Mouse (Mus musculus): Measurements from ENCODE around the gene Syna. TPM values are rescaled to one million over a fixed set of nuclear protein-coding genes. Genes with fewer than 3 reads are reported as not detected.

Gene Syna
- total and polyA plus RNA-seq, 2 experiments from 2014 or later = 0.97 TPM; not detected in 1

DNA sequence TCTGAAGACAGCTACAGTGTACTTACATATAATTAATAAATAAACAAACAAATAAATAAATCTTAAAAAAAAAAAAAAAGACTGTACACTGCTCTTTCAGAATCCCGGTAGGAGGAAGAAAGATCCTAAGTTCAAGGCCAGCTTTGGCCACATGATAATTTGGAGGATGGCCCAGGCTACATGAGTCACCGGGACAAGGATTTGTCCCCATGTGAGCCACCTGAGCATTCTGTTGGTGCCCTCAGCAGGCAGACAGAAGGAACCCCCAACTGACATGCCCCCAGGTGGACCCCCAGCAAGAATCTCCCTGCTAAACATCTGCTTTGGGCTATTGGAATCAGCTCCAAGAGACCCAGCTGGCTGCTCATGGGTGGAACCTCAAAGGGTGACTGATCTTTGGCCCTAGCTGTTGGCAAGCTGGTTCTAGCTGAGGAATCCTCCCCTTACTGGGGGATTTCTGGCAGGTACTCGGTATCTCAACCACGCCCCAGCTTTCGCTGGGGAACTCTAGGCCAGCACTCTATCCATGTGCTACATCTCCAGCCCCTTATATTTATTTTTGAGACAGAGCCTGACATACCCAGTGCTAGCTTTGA lies 5.9 kb downstream of the Syna start:
- Histone ChIP-seq H3K9ac (no peak overlapping the region), H3K4me3 (ENCODE audit: low read depth, low read length) (no peak overlapping the region), H3K9me3 (ENCODE audit: low read length) (no peaks in the 10 kb centered on the region), H3K27me3 (ENCODE audit: insufficient read depth, low read length) (no peaks in the 10 kb centered on the region), H3K36me3 (ENCODE audit: insufficient read depth) (no peaks in the 10 kb centered on the region; the same call in 1 of the 2 replicates), H3K27ac (ENCODE audit: low read depth, low read length) (no peak overlapping the region), H3K4me1 (ENCODE audit: insufficient read depth) (peaks cover 5% of the 10 kb centered on the region; the same call in 1 of the 2 replicates), H3K4me2 (ENCODE audit: low read depth) (no peak overlapping the region)
- whole genome bisulfite sequencing = 90% methylated on average over 5 of the region's 5 CpGs
- no peak for TF ChIP-seq CTCF (IDR thresholded peaks at IDR 0.05; ENCODE audit: low read depth)
- ATAC-seq (no peak), DNase-seq (no peak)

DNA sequence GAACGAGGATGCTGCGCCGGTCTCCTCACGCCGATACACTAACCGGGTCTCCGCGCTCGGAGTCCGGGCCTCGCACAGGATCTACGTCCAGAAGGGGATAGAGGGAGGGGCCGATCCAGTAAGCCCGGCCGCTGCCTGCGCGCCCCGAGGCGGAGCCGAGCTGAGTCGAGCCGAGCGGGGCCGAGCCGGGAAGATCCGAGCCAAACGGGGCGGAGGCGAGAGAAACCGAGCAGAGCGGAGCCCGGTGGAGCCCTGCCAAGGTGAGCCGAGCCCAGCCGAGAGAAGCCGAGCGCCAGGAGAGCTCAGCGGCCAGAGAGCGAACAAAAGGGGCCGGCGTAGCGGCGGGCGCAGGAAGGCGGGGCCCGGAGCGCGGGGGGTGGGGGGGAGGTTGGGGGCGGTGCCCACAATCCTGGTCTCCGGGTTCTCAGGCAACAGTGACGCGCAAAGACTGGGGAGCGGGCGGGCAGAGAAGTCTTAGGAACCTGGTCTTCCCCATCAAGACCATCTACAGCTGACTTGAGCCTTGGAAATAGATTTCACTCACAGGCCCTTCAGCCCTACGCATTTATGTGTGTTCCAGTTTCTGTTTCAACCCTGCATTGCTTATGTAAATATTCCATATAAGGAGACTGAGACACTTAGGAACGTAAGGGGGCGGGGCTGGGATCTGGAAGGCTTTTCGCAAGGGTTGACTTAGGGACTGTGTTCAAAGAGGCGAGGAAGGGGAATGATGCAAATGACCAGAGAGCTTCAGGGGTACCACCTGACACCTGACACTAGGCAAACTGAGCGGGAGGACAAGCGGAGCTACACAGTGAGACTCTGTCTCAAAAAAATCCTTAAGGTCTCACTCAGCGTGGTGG lies 7.6 kb downstream of the Syna start, which contains the start of gene Clip2:
Clip2 (minus strand) TSS at position 325 of the 863 bp plus-strand sequence.
- H3K27me3 ChIP-seq (ENCODE audit: insufficient read depth, low read length) = no peaks in the 10 kb centered on the region
- TF ChIP-seq CTCF (IDR thresholded peaks at IDR 0.05; ENCODE audit: low read depth) = peak; percentile 44
- no peaks in the 10 kb centered on the region; the same call in 1 of the 2 replicates for H3K36me3 ChIP-seq (ENCODE audit: insufficient read depth)
- peak within 1 kb of the TSS; percentile 85 for H3K4me2 ChIP-seq (ENCODE audit: low read depth)
- H3K9ac ChIP-seq = peak within 1 kb of the TSS; percentile 97
- DNase-seq = peak; percentile 99
- H3K9me3 ChIP-seq (ENCODE audit: low read length) = no peaks in the 10 kb centered on the region
- H3K27ac ChIP-seq (ENCODE audit: low read depth, low read length) = peak within 1 kb of the TSS; percentile 99
- peak within 1 kb of the TSS; percentile 96 for H3K4me3 ChIP-seq (ENCODE audit: low read depth, low read length)
- H3K4me1 ChIP-seq (ENCODE audit: insufficient read depth) = peaks cover 5% of the 10 kb centered on the region; the same call in 1 of the 2 replicates
- under 1% methylated on average over 61 of the region's 61 CpGs for WGBS
- peak; percentile 95 for ATAC-seq

- peak overlapping the region; percentile 85 for H3K4me2 ChIP-seq (ENCODE audit: low read depth)
- no peaks in the 10 kb centered on the region; the same call in 1 of the 2 replicates for H3K36me3 ChIP-seq (ENCODE audit: insufficient read depth)
- H3K9me3 ChIP-seq (ENCODE audit: low read length) = no peaks in the 10 kb centered on the region
- H3K27ac ChIP-seq (ENCODE audit: low read depth, low read length) = peak overlapping the region; percentile 99
- H3K27me3 ChIP-seq (ENCODE audit: insufficient read depth, low read length) = no peaks in the 10 kb centered on the region
- WGBS = 1% methylated on average over 52 of the region's 52 CpGs
- ATAC-seq (peak; percentile 59), DNase-seq (peak; percentile 76)
- TF ChIP-seq CTCF (IDR thresholded peaks at IDR 0.05; ENCODE audit: low read depth) = peak; percentile 12; the same call in 1 of the 2 replicates
- H3K4me3 ChIP-seq (ENCODE audit: low read depth, low read length) = peak overlapping the region; percentile 96
- H3K9ac ChIP-seq = peak overlapping the region; percentile 97
- peaks cover 8% of the 10 kb centered on the region for H3K4me1 ChIP-seq (ENCODE audit: insufficient read depth)
Measured at GRCm38 (mm10) chr5:134551233-134552109, 8.5 kb downstream of the Syna start.

DNA sequence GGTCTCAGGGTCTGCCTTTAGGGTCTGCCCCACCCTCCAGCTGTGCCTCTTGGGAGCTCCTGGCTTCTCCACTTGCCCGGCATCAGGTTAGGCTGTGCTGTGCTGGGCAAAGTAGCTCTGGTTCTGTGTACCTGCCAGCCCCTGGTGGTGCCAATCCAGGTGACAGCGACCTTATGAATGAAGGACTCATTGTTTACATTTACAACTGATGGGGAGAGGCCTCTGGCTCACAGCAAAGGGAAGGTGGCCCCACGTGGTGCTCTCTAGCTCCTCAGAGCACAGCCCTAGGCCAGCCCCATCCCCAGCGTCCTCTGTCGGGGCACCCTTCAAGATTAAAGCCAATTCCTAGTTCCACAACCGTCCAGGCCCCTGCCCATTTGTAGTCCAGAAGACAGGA lies 9.1 kb downstream of the Syna start:
- H3K27ac ChIP-seq (ENCODE audit: low read depth, low read length) = peak overlapping the region; percentile 99
- no peak for TF ChIP-seq CTCF (IDR thresholded peaks at IDR 0.05; ENCODE audit: low read depth)
- H3K9ac ChIP-seq = peak overlapping the region; percentile 97
- ATAC-seq (no peak), DNase-seq (no peak)
- no peaks in the 10 kb centered on the region; the same call in 1 of the 2 replicates for H3K36me3 ChIP-seq (ENCODE audit: insufficient read depth)
- peaks cover 8% of the 10 kb centered on the region for H3K4me1 ChIP-seq (ENCODE audit: insufficient read depth)
- WGBS = 6% methylated on average over 6 of the region's 6 CpGs
- H3K27me3 ChIP-seq (ENCODE audit: insufficient read depth, low read length) = no peaks in the 10 kb centered on the region
- peak overlapping the region; percentile 96 for H3K4me3 ChIP-seq (ENCODE audit: low read depth, low read length)
- peak overlapping the region; percentile 85 for H3K4me2 ChIP-seq (ENCODE audit: low read depth)
- H3K9me3 ChIP-seq (ENCODE audit: low read length) = no peaks in the 10 kb centered on the region

- Histone ChIP-seq H3K27me3 (ENCODE audit: insufficient read depth, low read length) (no peaks in the 10 kb centered on the region), H3K9me3 (ENCODE audit: low read length) (no peaks in the 10 kb centered on the region), H3K36me3 (ENCODE audit: insufficient read depth) (no peaks in the 10 kb centered on the region; the same call in 1 of the 2 replicates), H3K27ac (ENCODE audit: low read depth, low read length) (no peak overlapping the region), H3K4me2 (ENCODE audit: low read depth) (peak overlapping the region; percentile 85), H3K9ac (no peak overlapping the region), H3K4me3 (ENCODE audit: low read depth, low read length) (peak overlapping the region; percentile 96; the same call in 1 of the 2 replicates), H3K4me1 (ENCODE audit: insufficient read depth) (peaks cover 8% of the 10 kb centered on the region)
- 95% methylated on average over 2 of the region's 3 CpGs for WGBS
- ATAC-seq = no peak
- TF ChIP-seq CTCF (IDR thresholded peaks at IDR 0.05; ENCODE audit: low read depth) = no peak
- DNase-seq = no peak
Measured at GRCm38 (mm10) chr5:134549640-134550168, 10.3 kb downstream of the Syna start.

DNA sequence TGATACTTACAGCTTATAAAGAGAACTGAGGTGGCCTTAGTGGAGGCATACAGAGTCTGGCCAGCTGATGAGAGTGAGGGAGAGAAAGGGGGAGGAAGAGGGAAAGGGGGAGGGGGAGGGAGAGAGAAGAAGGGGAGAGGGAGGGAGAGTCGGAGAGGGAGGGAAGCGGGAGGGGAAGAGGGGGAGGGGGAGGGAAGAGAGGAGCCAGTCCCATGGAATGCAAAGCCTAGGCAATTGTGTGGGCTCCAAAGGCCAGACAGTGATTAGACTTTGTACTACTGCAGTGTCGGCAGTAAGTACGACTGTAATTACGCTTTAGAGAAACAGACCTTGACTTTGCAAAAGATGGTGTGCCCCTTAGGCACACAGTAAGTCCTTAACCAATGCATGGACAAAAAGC lies 11.7 kb downstream of the Syna start:
- no peak for ATAC-seq
- 37% methylated on average over 5 of the region's 5 CpGs for WGBS
- no peaks in the 10 kb centered on the region; the same call in 1 of the 2 replicates for H3K36me3 ChIP-seq (ENCODE audit: insufficient read depth)

More for the DNA sequence above, 11.7 kb downstream of the Syna start:
- H3K9me3 ChIP-seq (ENCODE audit: low read length) = no peaks in the 10 kb centered on the region
- no peak overlapping the region for H3K27ac ChIP-seq (ENCODE audit: low read depth, low read length)
- H3K4me3 ChIP-seq (ENCODE audit: low read depth, low read length) = no peak overlapping the region
- no peak for DNase-seq
- TF ChIP-seq CTCF (IDR thresholded peaks at IDR 0.05; ENCODE audit: low read depth) = no peak
- peaks cover 8% of the 10 kb centered on the region for H3K4me1 ChIP-seq (ENCODE audit: insufficient read depth)
- H3K9ac ChIP-seq = no peak overlapping the region
- H3K27me3 ChIP-seq (ENCODE audit: insufficient read depth, low read length) = no peaks in the 10 kb centered on the region
- peak overlapping the region; percentile 0; the same call in 1 of the 2 replicates for H3K4me2 ChIP-seq (ENCODE audit: low read depth)

Measured in forebrain, postnatal 0 days (tissue).